Mouse (Mus musculus): ENCODE data around the gene Dlgap4. TPM values are rescaled to one million over a fixed set of nuclear protein-coding genes. Genes with fewer than 3 reads are reported as not detected.

Dlgap4 gene
- total and polyA plus RNA-seq, 3 experiments: 12.4 to 38.5 (median 12.7) TPM

GRCm38 (mm10) chr2:156778571-156778970 lies 165.1 kb downstream of the Dlgap4 start:
- Histone ChIP-seq H3K4me3 (replicated peaks in 1 of 3; ENCODE audit: low read depth in 2 of 3, low read length in 2 of 3, poor library complexity in 1 of 3) (no peak overlapping the region), H3K27me3 (replicated peaks) (peaks cover 2% of the 10 kb centered on the region), H3K79me2 (replicated peaks; ENCODE audit: control insufficient read depth, extremely low read depth, insufficient read depth, poor library complexity, severe bottlenecking) (no peaks in the 10 kb centered on the region), H3K4me2 (ENCODE audit: insufficient read depth, low read depth, poor library complexity, severe bottlenecking) (no peak overlapping the region), H3K27ac (ENCODE audit: insufficient read depth, low read depth) (no peak overlapping the region), H3K9me3 (replicated peaks; ENCODE audit: low read length) (peaks cover 5% of the 10 kb centered on the region), H3K9ac (ENCODE audit: insufficient read depth, low read depth) (no peak overlapping the region), H3K36me3 (replicated peaks in 1 of 2; ENCODE audit: control insufficient read depth in 1 of 2, insufficient read depth in 1 of 2, low read length in 1 of 2) (no peaks in the 10 kb centered on the region), H3K4me1 (ENCODE audit: control insufficient read depth in 1 of 2, insufficient read depth in 2 of 2) (peaks cover 0 to 27% of the 10 kb centered on the region in 2 experiments; a peak in 2 of 4 replicates)
- TF ChIP-seq ZC3H11A (IDR thresholded peaks at IDR 0.05; ENCODE audit: low read depth, low read length) (no peak), BHLHE40 (IDR thresholded peaks at IDR 0.05; ENCODE audit: low read depth, low read length) (no peak), POLR2AphosphoS2 (IDR thresholded peaks at IDR 0.05; ENCODE audit: low read depth, low read length) (no peak), EP300 (IDR thresholded peaks at IDR 0.05; ENCODE audit: low read length) (no peak), ZNF384 (IDR thresholded peaks at IDR 0.05; ENCODE audit: low read depth, low read length) (no peak), E2F4 (IDR thresholded peaks at IDR 0.05; ENCODE audit: insufficient replicate concordance, low read depth, low read length) (no peak), RAD21 (IDR thresholded peaks at IDR 0.05; ENCODE audit: low read depth, low read length) (no peak), PAX5 (IDR thresholded peaks at IDR 0.05; ENCODE audit: low read length) (no peak), HCFC1 (IDR thresholded peaks at IDR 0.05; ENCODE audit: low read depth, low read length) (no peak), IRF4 (IDR thresholded peaks at IDR 0.05; ENCODE audit: low read depth, low read length) (no peak), ZKSCAN1 (IDR thresholded peaks at IDR 0.05; ENCODE audit: borderline replicate concordance, low read depth, low read length) (no peak)
- dilution Hi-C loops (cut with MboI; ENCODE audit: extremely low pct_ligation_motif_present, extremely low pct_unique_long_range_greater_than_20kb, low sequenced_read_pairs) (no loop called here), in situ Hi-C loops (cut with MboI; ENCODE audit: low pct_ligation_motif_present, low pct_unique_long_range_greater_than_20kb, low sequenced_read_pairs) (no loop called here)
- no peak for DNase-seq (ENCODE audit: extremely low read depth)

DNA sequence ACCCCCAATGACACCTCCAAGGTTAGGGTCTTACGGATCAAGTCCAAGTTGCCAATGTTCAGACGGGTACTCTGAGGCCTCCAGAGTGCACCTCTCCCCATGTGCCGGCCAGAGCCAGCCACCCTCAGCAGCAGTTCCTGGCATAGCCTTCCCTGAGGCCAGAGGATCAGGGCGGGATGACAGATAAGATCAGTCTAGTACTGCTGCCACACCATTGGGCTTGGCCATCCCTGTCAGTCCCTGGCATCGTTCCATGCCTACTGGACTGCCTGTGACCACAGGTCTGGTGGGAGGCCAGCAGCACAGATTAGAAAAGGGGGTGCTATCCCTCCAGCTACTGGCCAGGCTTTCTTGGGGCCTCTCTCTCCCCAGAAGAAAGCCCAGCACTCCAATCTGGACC lies 165.5 kb downstream of the Dlgap4 start:
- H3K4me3 ChIP-seq (replicated peaks in 1 of 3; ENCODE audit: low read depth in 2 of 3, low read length in 2 of 3, poor library complexity in 1 of 3): no peak overlapping the region
- H3K79me2 ChIP-seq (replicated peaks; ENCODE audit: control insufficient read depth, extremely low read depth, insufficient read depth, poor library complexity, severe bottlenecking): no peaks in the 10 kb centered on the region
- TF ChIP-seq EP300 (IDR thresholded peaks at IDR 0.05; ENCODE audit: low read length) (no peak), ZKSCAN1 (IDR thresholded peaks at IDR 0.05; ENCODE audit: borderline replicate concordance, low read depth, low read length) (no peak), JUN (IDR thresholded peaks at IDR 0.05; ENCODE audit: insufficient read depth, low read depth, low read length) (no peak), IRF4 (IDR thresholded peaks at IDR 0.05; ENCODE audit: low read depth, low read length) (no peak), ETS1 (conservative IDR thresholded peaks at IDR 0.05; ENCODE audit: low read depth, low read length) (no peak), MEF2A (IDR thresholded peaks at IDR 0.05; ENCODE audit: borderline replicate concordance, low read depth, low read length) (no peak), USF2 (conservative IDR thresholded peaks at IDR 0.05; ENCODE audit: low read depth, low read length) (no peak), NRF1 (IDR thresholded peaks at IDR 0.05; ENCODE audit: low read depth, low read length) (no peak), MAZ (IDR thresholded peaks at IDR 0.05; ENCODE audit: low read depth, low read length) (no peak)
- in situ Hi-C loops (cut with MboI; ENCODE audit: low pct_ligation_motif_present, low pct_unique_long_range_greater_than_20kb, low sequenced_read_pairs) (no loop called here), dilution Hi-C loops (cut with MboI; ENCODE audit: extremely low pct_ligation_motif_present, extremely low pct_unique_long_range_greater_than_20kb, low sequenced_read_pairs) (no loop called here)
- H3K27ac ChIP-seq (ENCODE audit: insufficient read depth, low read depth): no peak overlapping the region
- no peaks in the 10 kb centered on the region for H3K36me3 ChIP-seq (replicated peaks in 1 of 2; ENCODE audit: control insufficient read depth in 1 of 2, insufficient read depth in 1 of 2, low read length in 1 of 2)
- peaks cover 0 to 27% of the 10 kb centered on the region in 2 experiments; a peak in 2 of 4 replicates for H3K4me1 ChIP-seq (ENCODE audit: control insufficient read depth in 1 of 2, insufficient read depth in 2 of 2)
- H3K4me2 ChIP-seq (ENCODE audit: insufficient read depth, low read depth, poor library complexity, severe bottlenecking): no peak overlapping the region
- H3K27me3 ChIP-seq (replicated peaks): peaks cover 5% of the 10 kb centered on the region
- no peak for DNase-seq (ENCODE audit: extremely low read depth)
- no peak overlapping the region for H3K9ac ChIP-seq (ENCODE audit: insufficient read depth, low read depth)
- H3K9me3 ChIP-seq (replicated peaks; ENCODE audit: low read length): peaks cover 5% of the 10 kb centered on the region
